Mouse (Mus musculus) embryonic fibroblast, embryonic 13.5 days (primary cell): ENCODE data around the gene Krr1. TPM values are rescaled to one million over a fixed set of nuclear protein-coding genes. Genes with fewer than 3 reads are reported as not detected.
A peak's percentile ranks its signal among the peaks of the same experiment; 100 is the strongest.
"Not testable (repeated sequence)": the region's sequence is repeated elsewhere in the genome, so short reads cannot be mapped to it uniquely, and the experiment has no call there.

ENCODE experiments used
- H3K27ac ChIP-seq: 2 replicates; pipeline ENCODE4 v1.5.1; 2012; ENCODE audit warnings: low read length, control low read depth, inconsistent platforms; ENCODE audit not compliant: insufficient read depth
- H3K4me1 ChIP-seq: 2 replicates; pipeline ENCODE4 v1.6.1; 2011; ENCODE audit warnings: low read length; ENCODE audit not compliant: control insufficient read depth, insufficient read depth
- H3K4me3 ChIP-seq: 2 replicates; pipeline ENCODE4 v1.5.1; 2011; ENCODE audit warnings: mild to moderate bottlenecking, control low read depth, low read length; ENCODE audit not compliant: insufficient read depth
- CTCF ChIP-seq: IDR thresholded peaks from 2 replicates; pipeline ENCODE4 v1.5.1; 2011; ENCODE audit warnings: mild to moderate bottlenecking, control low read depth, low read length, moderate library complexity, borderline replicate concordance; ENCODE audit not compliant: insufficient read depth
- POLR2A ChIP-seq: IDR thresholded peaks from 2 replicates; pipeline ENCODE4 v1.6.1; 2011; ENCODE audit warnings: low read depth, mild to moderate bottlenecking, control low read depth, low read length, moderate library complexity
- polyA plus RNA-seq: library from polyadenylated mRNA; stranded (reverse); fragments of >200 nt; gene quantifications from 2 replicates; pipeline ENCODE4 v1.2.4, GENCODE M21; 2011; ENCODE audit warnings: low read depth; ENCODE audit not compliant: missing spikeins, insufficient read length

Krr1 gene
- polyA plus RNA-seq, 1 experiment = 37.6 TPM

DNA sequence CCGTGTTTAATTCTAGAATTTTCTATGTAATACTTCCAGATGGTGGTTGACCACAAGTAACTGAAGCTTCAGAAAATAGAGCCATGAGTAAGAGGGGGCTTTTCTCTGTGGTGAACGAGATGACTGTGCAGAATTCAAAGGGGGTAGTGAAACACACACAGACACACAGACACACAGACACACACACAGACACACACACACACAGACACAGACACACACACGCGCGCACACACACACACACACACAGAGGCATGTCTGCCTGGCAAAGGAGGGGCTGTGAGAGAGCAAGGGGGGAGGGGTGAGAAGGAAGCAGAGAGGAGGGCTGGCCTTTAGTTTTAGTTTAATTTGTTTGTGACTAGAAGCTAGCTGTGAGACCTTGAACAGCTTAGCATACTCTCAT, 28.1 kb downstream of the Krr1 start:
- Histone ChIP-seq H3K4me3 (no peak overlapping the region), H3K4me1 (no peaks in the 10 kb centered on the region; the same call in none of the 2 replicates), H3K27ac (peak overlapping the region; percentile 78)
- TF ChIP-seq CTCF = no peak
- no peak for TF ChIP-seq POLR2A

DNA sequence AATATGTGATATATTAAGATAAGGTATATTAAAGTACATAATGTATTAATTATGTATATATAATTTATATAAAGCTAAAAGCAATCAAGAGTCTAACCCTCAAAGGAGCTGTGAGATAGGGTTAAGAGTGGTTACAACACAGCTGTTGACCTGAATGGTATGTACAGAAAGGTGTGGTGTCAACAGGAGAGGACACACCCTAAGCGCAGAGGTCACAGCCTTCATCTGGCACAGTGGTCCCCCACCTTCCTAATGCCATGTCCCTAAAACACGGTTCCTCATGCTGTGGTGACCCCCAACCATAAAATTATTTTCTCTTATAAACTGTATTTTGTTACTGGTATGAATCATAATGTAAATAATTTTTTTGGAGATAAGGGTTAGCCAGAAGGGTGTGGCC, 28.9 kb downstream of the Krr1 start:
- Histone ChIP-seq H3K4me1 (no peaks in the 10 kb centered on the region; the same call in none of the 2 replicates), H3K4me3 (no peak overlapping the region), H3K27ac (no peak overlapping the region)
- no peak for TF ChIP-seq POLR2A
- TF ChIP-seq CTCF = no peak

- H3K4me3 ChIP-seq = no peak overlapping the region
- H3K4me1 ChIP-seq = no peaks in the 10 kb centered on the region; the same call in none of the 2 replicates
- H3K27ac ChIP-seq = no peak overlapping the region
- TF ChIP-seq CTCF = no peak
- no peak for TF ChIP-seq POLR2A
Measured at GRCm38 (mm10) chr10:112001756-112002520, 29.5 kb downstream of the Krr1 start.

GRCm38 (mm10) chr10:112002544-112003215, 30.2 kb downstream of the Krr1 start, which contains the start of gene Glipr1:
Glipr1 (minus strand) TSS chr10:112002631.
- TF ChIP-seq CTCF (no peak), POLR2A (no peak)
- H3K27ac ChIP-seq = no peak within 1 kb of the TSS
- no peaks in the 10 kb centered on the region; the same call in 1 of the 2 replicates for H3K4me1 ChIP-seq
- no peak within 1 kb of the TSS for H3K4me3 ChIP-seq

GRCm38 (mm10) chr10:112009511-112009910, 37.0 kb downstream of the Krr1 start:
- not testable (repeated sequence) for H3K4me3 ChIP-seq, H3K27ac ChIP-seq, H3K4me1 ChIP-seq

DNA sequence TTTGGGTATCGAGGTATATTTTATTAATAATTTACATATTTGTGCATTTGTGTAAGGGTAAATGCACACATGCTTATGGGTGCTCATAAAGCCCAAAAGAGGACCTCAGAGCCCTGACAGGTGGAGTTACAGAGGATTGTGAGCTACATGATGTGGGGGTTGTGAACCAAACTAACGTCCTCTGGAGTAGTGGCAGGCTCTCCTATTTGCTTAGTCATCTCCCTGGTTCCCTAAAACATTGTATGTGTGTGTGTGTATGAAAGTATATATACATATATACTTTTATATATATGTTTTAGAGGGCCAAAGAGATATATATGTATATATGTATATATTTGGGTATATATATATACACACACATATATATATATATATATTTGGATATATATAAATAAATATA, 51.1 kb downstream of the Krr1 start:
- H3K27ac ChIP-seq = no peak overlapping the region
- TF ChIP-seq POLR2A = no peak
- no peak for TF ChIP-seq CTCF
- no peaks in the 10 kb centered on the region for H3K4me1 ChIP-seq
- no peak overlapping the region for H3K4me3 ChIP-seq

DNA sequence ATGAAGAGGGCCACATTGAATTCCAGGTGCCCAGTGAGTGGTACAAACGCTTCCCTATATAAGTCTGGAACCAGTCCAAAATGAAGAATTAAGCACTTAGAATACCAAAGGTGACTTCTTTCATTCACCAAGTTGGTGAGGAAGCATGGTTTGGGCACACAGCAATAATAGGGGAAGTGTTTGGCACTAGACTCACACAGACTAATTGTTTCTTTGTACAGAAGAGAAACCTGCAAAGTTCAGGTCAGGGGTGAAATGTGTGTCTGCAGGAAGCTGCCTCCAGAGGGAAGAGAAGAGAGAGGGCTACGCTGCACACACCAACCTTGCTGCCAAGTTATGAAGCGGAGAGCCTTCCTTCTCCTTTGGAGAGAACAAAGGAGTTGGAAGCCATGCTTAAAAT, 56.2 kb downstream of the Krr1 start:
- not testable (repeated sequence) for H3K4me3 ChIP-seq, H3K4me1 ChIP-seq

More for the DNA sequence above, 56.2 kb downstream of the Krr1 start:
- H3K27ac ChIP-seq = not testable (repeated sequence)

Other genes with a start within 250 kb of the Krr1 start
- 28.6 and 54.2 TPM in 2 replicates for gene Glipr1, start 30.0 kb downstream of the Krr1 start, polyA plus RNA-seq
- not detected in 2 replicates for gene Glipr1l1, start 87.5 kb downstream of the Krr1 start, polyA plus RNA-seq
- gene Glipr1l2, start 110.7 kb downstream of the Krr1 start, polyA plus RNA-seq = not detected in 2 replicates
- not detected in 2 replicates for gene Glipr1l3, start 187.7 kb downstream of the Krr1 start, polyA plus RNA-seq
- gene Caps2, start 191.0 kb downstream of the Krr1 start, polyA plus RNA-seq = not detected in 2 replicates